Mouse (Mus musculus): Measurements from ENCODE around the gene Hcn3. TPM values are rescaled to one million over a fixed set of nuclear protein-coding genes. Genes with fewer than 3 reads are reported as not detected.
A peak's percentile ranks its signal among the peaks of the same experiment; 100 is the strongest.

Gene Hcn3
- polyA plus RNA-seq, 1 experiment from 2014 or later: 2.2 TPM

DNA sequence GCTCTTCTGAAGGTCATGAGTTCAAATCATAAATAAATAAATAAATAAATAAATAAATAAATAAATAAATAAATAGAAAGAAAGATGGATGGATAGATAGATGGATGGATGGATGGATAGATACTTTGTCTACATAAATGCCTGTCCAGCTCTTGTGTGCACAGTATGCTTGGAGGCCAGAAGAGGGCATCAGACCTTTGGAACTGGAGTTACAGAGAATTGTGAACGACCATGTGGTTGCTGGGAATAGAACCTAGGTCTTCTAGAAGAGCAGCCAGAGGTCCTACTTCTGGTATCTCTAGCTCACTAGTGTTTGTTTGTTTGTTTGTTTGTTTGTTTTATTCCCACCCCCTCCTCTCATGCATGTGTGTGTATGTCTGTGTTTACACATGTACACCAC lies 33.4 kb upstream of the Hcn3 start:
- H3K4me3 ChIP-seq: no peak overlapping the region
- ATAC-seq (ENCODE audit: insufficient number of reproducible peaks, low FRiP score, low TSS enrichment, low read depth): no peak
- no peaks in the 10 kb centered on the region for H3K27me3 ChIP-seq
- H3K9me3 ChIP-seq: no peaks in the 10 kb centered on the region
- H3K4me2 ChIP-seq: no peak overlapping the region
- no peak overlapping the region for H3K27ac ChIP-seq
- H3K4me1 ChIP-seq: peaks cover 10% of the 10 kb centered on the region
- 72% methylated on average over 1 of the region's 1 CpGs for WGBS
- peaks cover 7% of the 10 kb centered on the region for H3K36me3 ChIP-seq
- no peak overlapping the region for H3K9ac ChIP-seq

DNA sequence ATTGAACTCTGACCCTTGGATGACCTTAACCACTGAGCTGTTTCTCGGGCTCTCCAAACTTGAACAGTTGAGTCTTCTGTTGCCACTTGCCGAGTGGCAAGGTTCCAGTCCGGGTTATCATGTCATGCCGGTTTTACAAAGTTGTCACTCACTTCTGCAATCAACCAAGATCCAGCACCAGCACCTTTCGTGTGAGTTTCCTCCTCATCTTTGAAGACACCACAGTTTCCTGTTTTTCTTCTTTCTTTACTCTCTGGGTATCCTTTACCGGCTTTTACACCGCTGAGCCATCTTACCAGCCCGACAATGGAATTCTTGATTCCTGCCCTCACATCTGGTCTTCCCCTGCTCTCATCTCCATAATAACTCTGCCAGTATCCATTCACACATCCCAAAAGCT lies 30.4 kb upstream of the Hcn3 start:
- Histone ChIP-seq H3K9me3 (no peaks in the 10 kb centered on the region), H3K4me2 (no peak overlapping the region), H3K27ac (no peak overlapping the region), H3K9ac (no peak overlapping the region), H3K36me3 (peaks cover 26% of the 10 kb centered on the region), H3K4me3 (no peak overlapping the region), H3K27me3 (no peaks in the 10 kb centered on the region), H3K4me1 (peaks cover 4% of the 10 kb centered on the region)
- WGBS: 75% methylated on average over 8 of the region's 8 CpGs
- no peak for ATAC-seq (ENCODE audit: insufficient number of reproducible peaks, low FRiP score, low TSS enrichment, low read depth)

GRCm38 (mm10) chr3:89188478-89188875 lies 28.5 kb upstream of the Hcn3 start:
- Histone ChIP-seq H3K9ac (no peak overlapping the region), H3K4me3 (no peak overlapping the region), H3K27me3 (no peaks in the 10 kb centered on the region), H3K4me1 (peaks cover 23% of the 10 kb centered on the region), H3K4me2 (no peak overlapping the region), H3K36me3 (peaks cover 26% of the 10 kb centered on the region), H3K9me3 (no peaks in the 10 kb centered on the region), H3K27ac (no peak overlapping the region)
- WGBS: 68% methylated on average over 12 of the region's 12 CpGs
- ATAC-seq (ENCODE audit: insufficient number of reproducible peaks, low FRiP score, low TSS enrichment, low read depth): no peak

DNA sequence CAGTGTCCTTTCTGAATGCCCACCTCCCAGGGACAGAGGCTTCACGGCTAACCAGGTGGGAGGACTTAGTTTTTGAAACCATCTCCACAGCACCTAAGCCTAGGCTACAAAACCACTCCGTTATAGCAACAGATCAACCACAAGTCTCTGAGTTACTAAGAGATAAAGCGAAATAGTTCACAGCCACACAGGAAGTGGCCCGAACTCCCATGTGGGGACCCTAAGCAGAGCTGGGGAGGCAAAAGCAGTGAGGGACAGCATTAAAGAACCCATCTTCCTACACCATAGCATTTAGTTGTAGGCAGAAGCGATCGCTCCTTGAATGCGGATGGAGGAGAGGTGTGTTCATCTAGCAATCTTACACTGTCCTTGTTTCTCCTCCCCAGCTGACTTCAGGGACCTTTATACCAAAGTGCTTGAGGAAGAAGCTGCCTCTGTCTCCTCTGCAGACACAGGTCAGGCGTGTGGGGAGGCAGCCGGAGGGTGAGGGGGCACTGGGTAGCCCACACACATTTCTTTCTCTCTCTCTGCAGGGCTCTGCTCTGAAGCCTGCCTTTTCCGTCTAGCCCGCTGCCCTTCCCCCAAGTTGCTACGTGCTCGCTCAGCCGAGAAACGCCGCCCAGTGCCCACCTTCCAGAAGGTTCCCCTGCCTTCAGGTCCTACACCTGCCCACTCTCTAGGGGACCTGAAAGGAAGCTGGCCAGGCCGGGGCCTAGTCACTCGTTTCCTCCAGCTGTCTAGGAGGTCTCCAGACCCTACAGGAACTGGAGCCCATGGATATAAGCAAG lies 27.9 kb upstream of the Hcn3 start:
- Histone ChIP-seq H3K9ac (0 out of 2 replicates have a peak overlapping the region, but pooled peaks have one; percentile 5), H3K4me3 (no peak overlapping the region), H3K4me2 (no peak overlapping the region), H3K36me3 (peaks cover 26% of the 10 kb centered on the region), H3K9me3 (no peaks in the 10 kb centered on the region), H3K27me3 (no peaks in the 10 kb centered on the region), H3K27ac (no peak overlapping the region), H3K4me1 (peaks cover 26% of the 10 kb centered on the region)
- 80% methylated on average over 18 of the region's 18 CpGs for WGBS
- ATAC-seq (ENCODE audit: insufficient number of reproducible peaks, low FRiP score, low TSS enrichment, low read depth): no peak

- 50% methylated on average over 23 of the region's 23 CpGs for WGBS
- H3K4me3 ChIP-seq: no peak overlapping the region
- peaks cover 30% of the 10 kb centered on the region for H3K4me1 ChIP-seq
- no peak overlapping the region for H3K9ac ChIP-seq
- H3K4me2 ChIP-seq: no peak overlapping the region
- no peaks in the 10 kb centered on the region for H3K9me3 ChIP-seq
- no peaks in the 10 kb centered on the region for H3K27me3 ChIP-seq
- peaks cover 29% of the 10 kb centered on the region for H3K36me3 ChIP-seq
- no peak for ATAC-seq (ENCODE audit: insufficient number of reproducible peaks, low FRiP score, low TSS enrichment, low read depth)
- no peak overlapping the region for H3K27ac ChIP-seq
Observed at GRCm38 (mm10) chr3:89187197-89187596, 27.2 kb upstream of the Hcn3 start.

DNA sequence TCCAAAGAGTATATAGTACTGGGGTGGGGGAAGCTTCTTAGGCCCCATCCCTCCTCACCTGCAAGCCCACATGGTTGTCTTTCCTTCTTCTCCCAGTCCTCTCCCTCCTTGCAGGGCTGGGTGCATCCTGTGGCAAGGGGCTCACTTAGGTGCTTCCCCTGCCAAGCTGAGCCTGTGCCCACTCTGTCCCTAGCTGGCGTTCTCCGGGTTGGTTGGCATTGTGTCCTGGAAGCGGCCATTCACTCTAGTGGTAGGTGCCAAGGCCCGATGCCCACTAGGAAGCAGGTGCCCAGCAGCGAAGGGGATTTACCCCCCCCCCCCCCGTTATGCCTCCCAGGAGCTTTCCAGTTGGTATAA lies 23.9 kb upstream of the Hcn3 start:
- H3K27ac ChIP-seq: 0 out of 2 replicates have a peak overlapping the region, but pooled peaks have one; percentile 3
- peaks cover 60% of the 10 kb centered on the region for H3K36me3 ChIP-seq
- peak overlapping the region; percentile 90 for H3K4me2 ChIP-seq
- H3K9me3 ChIP-seq: no peaks in the 10 kb centered on the region
- peaks cover 36% of the 10 kb centered on the region for H3K4me1 ChIP-seq
- H3K27me3 ChIP-seq: no peaks in the 10 kb centered on the region
- 73% methylated on average over 6 of the region's 6 CpGs for WGBS
- no peak for ATAC-seq (ENCODE audit: insufficient number of reproducible peaks, low FRiP score, low TSS enrichment, low read depth)
- H3K9ac ChIP-seq: peak overlapping the region; percentile 62
- H3K4me3 ChIP-seq: peak overlapping the region; percentile 69

DNA sequence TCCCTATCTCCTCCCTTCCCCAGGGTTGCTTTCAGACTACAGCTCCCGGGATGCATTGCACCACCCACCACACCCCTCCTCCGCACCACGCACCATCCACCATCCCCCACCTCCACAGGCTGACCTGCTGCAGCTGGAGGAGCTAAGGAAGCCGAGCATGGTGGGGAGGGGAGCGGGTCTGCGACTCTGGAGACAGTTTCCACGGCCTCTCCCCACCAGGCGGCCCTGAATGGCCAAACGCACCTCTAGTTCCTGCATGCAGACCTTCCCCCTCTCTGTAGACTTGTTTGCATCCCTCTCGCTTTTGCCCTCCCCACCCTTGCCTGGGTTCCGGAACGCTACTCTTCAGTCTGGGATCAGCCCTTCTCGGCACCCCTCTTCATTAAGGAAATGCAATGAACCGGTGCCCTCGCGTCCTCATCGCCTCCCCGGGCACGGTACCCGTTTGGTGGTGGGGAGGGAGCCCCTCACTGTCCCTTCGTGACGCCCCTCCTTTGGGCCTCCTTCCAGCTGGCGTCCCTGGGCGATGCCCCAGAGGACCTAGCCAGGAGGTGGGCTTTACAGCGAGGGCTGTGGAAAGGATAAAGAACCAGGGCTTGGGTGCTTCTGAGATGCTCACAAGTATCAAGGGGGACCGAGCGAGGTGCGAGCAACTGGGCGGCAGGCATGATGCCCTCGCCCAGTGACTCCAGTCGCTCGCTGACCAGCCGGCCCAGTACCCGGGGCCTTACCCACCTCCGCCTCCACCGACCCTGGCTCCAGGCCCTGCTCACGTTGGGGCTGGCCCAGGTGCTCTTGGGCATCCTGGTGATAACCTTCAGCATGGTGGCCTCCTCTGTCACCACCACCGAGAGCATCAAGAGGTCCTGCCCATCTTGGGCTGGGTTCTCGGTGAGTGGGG lies 23.3 kb upstream of the Hcn3 start, which contains the start of gene Fam189b:
TSS of gene Fam189b (plus strand) at position 86 of the 901 bp plus-strand sequence.
- no peaks in the 10 kb centered on the region for H3K9me3 ChIP-seq
- H3K36me3 ChIP-seq: peaks cover 55% of the 10 kb centered on the region
- H3K4me3 ChIP-seq: peak within 1 kb of the TSS; percentile 69
- H3K4me2 ChIP-seq: peak within 1 kb of the TSS; percentile 90
- H3K27me3 ChIP-seq: no peaks in the 10 kb centered on the region
- peak within 1 kb of the TSS; percentile 87 for H3K27ac ChIP-seq
- H3K4me1 ChIP-seq: peaks cover 43% of the 10 kb centered on the region
- peak; percentile 93 for ATAC-seq (ENCODE audit: insufficient number of reproducible peaks, low FRiP score, low TSS enrichment, low read depth)
- peak within 1 kb of the TSS; percentile 62 for H3K9ac ChIP-seq
- WGBS: 6% methylated on average over 39 of the region's 39 CpGs

- WGBS: 47% methylated on average over 7 of the region's 7 CpGs
- Histone ChIP-seq H3K9me3 (no peaks in the 10 kb centered on the region), H3K4me1 (peaks cover 46% of the 10 kb centered on the region), H3K4me2 (peak overlapping the region; percentile 90), H3K27ac (peak overlapping the region; percentile 87), H3K36me3 (peaks cover 48% of the 10 kb centered on the region), H3K9ac (no peak overlapping the region), H3K4me3 (peak overlapping the region; percentile 69), H3K27me3 (no peaks in the 10 kb centered on the region)
- ATAC-seq (ENCODE audit: insufficient number of reproducible peaks, low FRiP score, low TSS enrichment, low read depth): no peak
Observed at GRCm38 (mm10) chr3:89182531-89183057, 22.6 kb upstream of the Hcn3 start.

DNA sequence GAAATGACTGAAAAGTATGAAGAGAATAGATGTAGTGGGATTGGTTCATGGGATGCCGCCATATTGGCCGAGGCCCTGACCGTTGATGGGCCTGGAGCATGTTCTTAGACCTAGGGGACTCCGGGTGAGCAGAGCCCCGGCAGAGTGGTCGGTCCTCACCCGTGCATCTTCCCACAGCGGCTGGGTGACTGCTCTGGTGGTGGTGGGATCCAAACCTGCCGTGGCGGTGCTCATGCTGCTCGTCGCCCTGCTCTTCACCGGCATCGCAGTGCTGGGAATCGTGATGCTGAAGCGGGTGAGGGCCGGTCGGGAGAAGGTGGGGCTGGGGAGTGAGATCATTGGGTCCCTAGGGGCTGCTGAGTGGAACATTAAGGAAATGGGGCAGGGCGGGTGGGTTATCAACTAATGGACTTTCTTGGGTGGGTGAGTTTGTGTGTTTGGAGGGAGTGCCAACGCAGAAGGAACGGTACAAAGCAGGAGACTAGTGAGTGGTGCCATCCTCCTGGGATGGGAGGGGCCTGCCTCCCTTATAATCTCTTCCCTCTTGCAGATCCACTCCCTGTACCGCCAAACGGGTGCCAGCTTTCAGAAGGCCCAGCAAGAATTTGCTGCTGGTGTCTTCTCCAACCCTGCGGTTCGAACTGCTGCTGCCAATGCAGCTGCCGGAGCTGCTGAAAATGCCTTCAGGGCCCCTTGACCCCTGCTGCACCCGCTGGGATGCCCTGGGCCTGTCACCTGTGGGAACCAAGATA lies 21.9 kb upstream of the Hcn3 start:
- WGBS: 91% methylated on average over 27 of the region's 27 CpGs
- Histone ChIP-seq H3K27ac (peak overlapping the region; percentile 87), H3K4me2 (no peak overlapping the region), H3K27me3 (no peaks in the 10 kb centered on the region), H3K4me3 (no peak overlapping the region), H3K36me3 (peaks cover 41% of the 10 kb centered on the region), H3K4me1 (peaks cover 46% of the 10 kb centered on the region), H3K9ac (no peak overlapping the region), H3K9me3 (no peaks in the 10 kb centered on the region)
- no peak for ATAC-seq (ENCODE audit: insufficient number of reproducible peaks, low FRiP score, low TSS enrichment, low read depth)

DNA sequence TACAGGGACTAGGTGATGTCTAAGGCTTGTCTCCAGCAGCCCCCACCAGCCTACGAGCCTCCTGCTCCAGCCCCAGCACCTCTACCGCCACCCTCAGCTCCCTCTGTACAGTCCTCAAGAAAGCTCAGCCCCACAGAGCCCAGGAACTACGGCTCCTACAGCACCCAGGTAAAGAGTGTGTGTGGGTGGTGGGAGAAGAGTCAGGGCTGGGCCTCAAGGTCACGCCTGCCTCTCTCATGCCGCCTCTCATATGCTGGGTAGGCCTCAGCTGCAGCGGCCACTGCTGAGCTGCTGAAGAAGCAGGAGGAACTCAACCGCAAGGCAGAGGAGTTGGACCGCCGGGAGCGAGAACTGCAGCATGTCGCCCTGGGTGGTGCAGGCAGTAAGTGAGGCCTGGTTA lies 19.1 kb upstream of the Hcn3 start:
- ATAC-seq (ENCODE audit: insufficient number of reproducible peaks, low FRiP score, low TSS enrichment, low read depth): no peak
- Histone ChIP-seq H3K27ac (no peak overlapping the region), H3K4me1 (peaks cover 28% of the 10 kb centered on the region), H3K4me2 (0 out of 2 replicates have a peak overlapping the region, but pooled peaks have one; percentile 81), H3K9ac (peak overlapping the region; percentile 17; the same call in 1 of the 2 replicates), H3K4me3 (no peak overlapping the region), H3K36me3 (peaks cover 59% of the 10 kb centered on the region), H3K27me3 (no peaks in the 10 kb centered on the region), H3K9me3 (no peaks in the 10 kb centered on the region)
- 91% methylated on average over 11 of the region's 11 CpGs for WGBS

GRCm38 (mm10) chr3:89178107-89178385 lies 18.1 kb upstream of the Hcn3 start:
- no peaks in the 10 kb centered on the region for H3K27me3 ChIP-seq
- H3K4me3 ChIP-seq: peak overlapping the region; percentile 79
- H3K4me1 ChIP-seq: peaks cover 20% of the 10 kb centered on the region
- H3K27ac ChIP-seq: peak overlapping the region; percentile 86
- peak overlapping the region; percentile 85 for H3K9ac ChIP-seq
- WGBS: 6% methylated on average over 6 of the region's 6 CpGs
- H3K36me3 ChIP-seq: peaks cover 69% of the 10 kb centered on the region
- no peaks in the 10 kb centered on the region for H3K9me3 ChIP-seq
- H3K4me2 ChIP-seq: peak overlapping the region; percentile 81
- no peak for ATAC-seq (ENCODE audit: insufficient number of reproducible peaks, low FRiP score, low TSS enrichment, low read depth)

Data from limb, embryonic 15.5 days (tissue).